Mouse (Mus musculus) mouse embryonic stem cell (cell line): ENCODE results near the gene Efemp1.

ENCODE experiments used
- in situ Hi-C, 2 experiments: fragments of 300-500 bp; cut with MboI; formaldehyde crosslinking; loops; 1 replicate in 1 of 2; 3 replicates in 1 of 2; pipeline ENCODE4 v1.14.3; 2019 to 2020; ENCODE audit warnings: low sequenced_read_pairs in 2 of 2, low pct_unique_long_range_greater_than_20kb in 1 of 2, mixed read lengths in 1 of 2; ENCODE audit not compliant: unreplicated experiment in 1 of 2

The Efemp1 gene

GRCm38 (mm10) chr11:28853102-28853800 is at the start of gene Efemp1:
Efemp1 (plus strand) TSS chr11:28853204.
- in situ Hi-C loops: no loop called here

DNA sequence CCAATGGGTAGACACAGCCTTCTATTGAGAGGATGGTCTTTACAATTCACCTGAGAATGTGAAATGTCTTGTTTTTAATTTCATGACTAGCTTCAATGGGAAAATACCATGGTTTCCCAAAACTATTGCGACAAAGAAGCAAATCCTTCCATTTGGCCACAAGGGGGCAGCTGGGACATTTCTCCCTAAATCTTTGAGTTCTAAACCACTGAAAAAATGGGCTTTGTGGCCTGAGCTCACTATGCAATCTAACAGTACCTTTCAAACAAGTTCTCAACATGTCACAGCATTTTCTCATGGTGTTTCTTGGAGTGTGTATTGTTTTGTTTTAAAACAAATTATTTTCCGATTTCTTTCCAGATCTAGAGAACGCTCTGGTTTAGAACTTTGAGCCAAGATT is 44.3 kb upstream of the Efemp1 start:
- in situ Hi-C loops: loop anchor here (25.0 kb wide), 2 partner anchors 196 to 279 kb away; no protein-coding TSS in a partner anchor

DNA sequence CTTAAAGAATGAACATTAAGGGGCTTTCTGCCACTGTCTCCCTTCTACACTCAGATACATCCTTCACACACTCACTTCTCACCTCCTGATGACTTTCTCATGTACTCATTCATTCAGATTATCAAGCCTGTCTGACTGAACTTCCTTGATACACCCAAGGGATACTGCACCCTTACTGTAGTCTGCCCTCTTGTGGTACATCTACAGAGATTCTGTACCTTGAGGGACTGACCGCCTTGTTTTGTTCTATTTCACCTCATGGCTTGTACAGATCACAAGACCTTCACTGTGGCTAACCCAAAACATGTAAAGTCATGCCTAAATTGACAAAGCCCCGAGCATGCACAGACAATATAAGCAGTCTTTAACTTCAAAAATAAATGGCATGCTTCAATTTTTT is 41.1 kb upstream of the Efemp1 start:
- in situ Hi-C loops: loop anchor here (25.0 kb wide), 2 partner anchors 200 to 275 kb away; no protein-coding TSS in a partner anchor

DNA sequence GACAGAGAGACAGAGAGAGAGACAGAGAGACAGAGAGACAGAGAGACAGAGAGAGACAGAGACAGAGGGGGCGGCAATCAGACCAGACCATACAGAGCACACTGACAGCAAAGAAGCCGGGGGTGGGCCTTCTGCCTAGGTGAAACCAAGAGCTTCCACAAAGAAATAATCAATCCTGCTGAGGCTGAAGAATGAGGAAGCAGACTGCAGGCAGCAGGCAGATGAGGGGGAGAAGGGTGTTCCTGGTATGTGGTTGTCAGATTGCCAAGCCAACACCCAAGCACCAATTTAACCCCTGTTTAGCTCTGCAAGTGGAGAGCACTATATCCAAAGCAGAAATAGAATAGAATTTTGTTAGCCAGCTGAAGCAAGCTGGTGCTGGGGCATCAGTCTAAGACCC is 40.4 kb upstream of the Efemp1 start:
- in situ Hi-C loops: loop anchor here (25.0 kb wide), 2 partner anchors 200 to 275 kb away; no protein-coding TSS in a partner anchor

DNA sequence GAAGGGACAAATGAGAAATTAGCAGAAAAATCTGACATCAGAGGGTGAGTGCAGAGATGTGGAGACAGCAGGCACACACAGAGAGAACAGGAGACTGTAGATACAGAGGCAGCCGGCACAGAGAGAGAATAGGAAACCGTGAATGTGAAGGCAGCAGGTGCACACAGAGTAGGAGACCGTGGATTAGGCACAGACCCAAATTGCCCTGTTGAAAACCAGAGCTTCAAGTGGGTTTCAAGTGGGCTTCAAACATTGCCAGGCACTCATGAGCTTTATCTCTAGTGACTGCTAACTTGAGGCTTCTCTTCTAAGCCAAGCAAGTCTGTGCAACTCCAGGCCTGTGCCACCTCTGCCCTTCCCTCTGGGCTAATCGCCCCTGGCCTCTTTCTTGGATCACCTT is 35.6 kb upstream of the Efemp1 start:
- in situ Hi-C loops: loop anchor here (25.0 kb wide), 2 partner anchors 205 to 270 kb away; no protein-coding TSS in a partner anchor

DNA sequence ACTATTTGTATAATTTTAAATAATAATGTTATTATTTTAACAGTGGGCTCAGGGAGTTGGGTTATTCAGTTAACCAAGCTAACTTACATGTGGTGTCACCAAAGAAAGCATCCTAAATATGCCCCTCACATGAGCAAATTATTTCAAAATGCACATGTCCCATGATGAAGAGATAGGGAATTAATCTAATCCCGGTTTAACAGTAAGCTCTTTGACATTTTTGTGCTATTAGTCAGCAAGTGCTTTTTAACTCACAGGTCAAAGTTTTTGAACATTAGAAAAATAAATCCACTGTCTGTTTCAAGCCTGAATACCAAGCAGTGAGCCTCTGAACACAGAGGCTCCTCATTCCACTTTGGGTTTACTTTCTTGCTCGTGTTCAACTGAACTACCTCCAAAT is 26.1 kb upstream of the Efemp1 start:
- in situ Hi-C loops: no loop called here

GRCm38 (mm10) chr11:28833809-28834208 is 19.2 kb upstream of the Efemp1 start:
- in situ Hi-C loops: no loop called here

GRCm38 (mm10) chr11:28835141-28835540 is 17.9 kb upstream of the Efemp1 start:
- in situ Hi-C loops: no loop called here

- in situ Hi-C loops: no loop called here
Observed at GRCm38 (mm10) chr11:28849841-28850240, 3.2 kb upstream of the Efemp1 start.

DNA sequence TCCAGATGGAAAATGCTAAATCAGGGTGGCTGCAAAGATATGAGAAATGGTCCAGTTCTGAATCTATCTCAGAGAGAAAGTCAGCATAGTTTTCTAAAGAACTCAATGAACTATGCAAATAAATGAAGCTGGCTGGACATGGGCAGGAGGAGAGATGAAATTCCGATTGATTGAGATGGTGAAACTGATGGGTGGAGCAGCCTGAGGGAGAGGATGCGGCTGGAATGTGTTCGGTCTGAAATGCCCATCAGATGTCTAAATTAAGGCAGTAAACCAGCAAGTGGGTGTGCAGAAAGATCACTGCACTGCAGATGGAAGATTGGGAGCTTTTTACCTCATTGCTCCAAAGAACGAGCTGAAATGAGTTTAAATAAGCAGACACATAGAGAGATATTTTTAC is 1.4 kb upstream of the Efemp1 start:
- in situ Hi-C loops: no loop called here

GRCm38 (mm10) chr11:28852361-28852919 is 564 bp upstream of the Efemp1 start:
- in situ Hi-C loops: no loop called here

- in situ Hi-C loops: no loop called here
Observed at GRCm38 (mm10) chr11:28859125-28859524, 6.1 kb downstream of the Efemp1 start.

DNA sequence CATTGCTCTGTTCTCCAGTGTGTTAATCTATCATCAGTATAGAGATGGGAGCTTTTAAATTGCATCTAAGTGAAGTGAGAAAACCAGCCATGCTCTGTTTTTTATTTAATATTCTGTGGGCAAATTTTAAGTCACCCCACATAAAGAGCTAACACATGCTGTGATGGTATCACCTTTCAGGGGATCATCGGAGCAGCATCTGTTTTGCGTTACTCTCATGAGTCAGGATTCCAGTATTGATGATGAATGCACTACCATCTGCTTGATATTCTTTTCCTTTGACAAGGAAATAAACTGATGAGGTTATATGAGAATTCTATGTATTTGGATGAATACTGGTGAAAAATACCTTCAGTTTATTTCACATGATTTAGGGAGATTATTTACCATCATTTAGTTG is 16.1 kb downstream of the Efemp1 start:
- in situ Hi-C loops: no loop called here

DNA sequence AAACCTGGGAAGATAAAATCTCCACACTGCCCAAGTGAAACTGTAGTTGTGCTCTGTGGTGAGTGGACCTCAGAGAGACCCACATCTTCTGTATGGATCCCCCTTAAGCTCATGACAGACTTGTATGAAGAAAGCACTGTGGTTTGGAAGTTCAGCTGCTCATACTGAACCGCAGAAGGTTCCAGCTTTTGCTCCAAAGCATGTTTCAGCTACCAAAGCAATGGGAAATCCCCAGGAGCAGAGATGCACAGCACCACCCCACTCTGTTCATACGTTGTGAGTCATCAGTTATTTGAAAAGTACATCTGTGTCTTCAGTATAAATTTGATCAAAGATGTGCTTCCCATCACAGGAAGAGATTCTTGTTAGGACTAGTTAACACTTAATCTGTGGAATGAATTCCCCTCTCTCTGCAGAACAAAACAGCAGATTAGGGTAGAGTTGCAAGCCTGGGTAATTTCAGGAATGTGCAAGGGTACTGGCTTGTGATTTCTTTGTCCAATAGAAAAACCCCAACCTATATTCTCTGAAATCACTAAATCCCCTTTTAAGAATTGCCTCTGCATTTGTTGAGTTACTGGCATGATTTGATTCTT is 28.5 kb downstream of the Efemp1 start:
- in situ Hi-C loops: no loop called here

- in situ Hi-C loops: no loop called here
Observed at GRCm38 (mm10) chr11:28883106-28883505, 30.1 kb downstream of the Efemp1 start.

DNA sequence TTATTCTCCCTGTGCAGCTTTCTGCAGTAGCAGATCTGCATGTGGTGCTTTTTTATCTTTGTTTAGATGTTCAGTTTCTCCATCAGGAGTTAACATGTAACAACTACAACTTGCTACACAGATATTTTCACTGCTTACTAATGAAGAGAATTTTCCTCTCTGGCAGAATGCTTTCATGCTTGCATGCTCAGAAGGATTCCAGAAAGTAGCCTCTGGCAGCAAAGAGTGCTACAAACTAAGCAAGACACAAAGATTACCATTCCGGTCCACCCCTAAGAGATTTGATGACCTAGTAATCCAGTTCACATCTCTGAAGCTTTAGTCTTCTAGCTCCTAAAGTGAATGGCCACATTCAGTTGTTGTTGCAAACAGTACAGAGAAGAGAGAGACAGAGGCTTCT is 36.5 kb downstream of the Efemp1 start:
- in situ Hi-C loops: no loop called here

- in situ Hi-C loops: no loop called here
Observed at GRCm38 (mm10) chr11:28891515-28891914, 38.5 kb downstream of the Efemp1 start.

GRCm38 (mm10) chr11:28899420-28899819 is 46.4 kb downstream of the Efemp1 start:
- in situ Hi-C loops: no loop called here

DNA sequence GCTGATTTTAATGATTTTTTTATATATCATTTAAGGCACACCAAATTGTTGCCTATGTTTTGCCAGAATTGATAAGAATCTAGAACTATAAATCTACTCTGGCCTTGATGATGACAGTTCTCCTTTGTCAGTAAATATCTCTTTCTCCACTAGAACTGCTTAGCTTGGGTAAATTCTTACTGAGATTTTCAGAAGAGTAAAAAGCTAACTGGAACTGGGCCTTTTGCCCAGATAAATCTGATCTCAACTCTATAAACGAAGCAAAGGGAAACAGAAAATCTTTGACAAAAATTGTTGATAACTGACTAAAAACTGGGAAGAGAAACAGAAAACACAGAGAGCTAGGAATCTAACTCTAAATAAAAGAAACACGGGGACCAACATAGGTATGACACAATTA is 51.6 kb downstream of the Efemp1 start:
- in situ Hi-C loops: no loop called here

DNA sequence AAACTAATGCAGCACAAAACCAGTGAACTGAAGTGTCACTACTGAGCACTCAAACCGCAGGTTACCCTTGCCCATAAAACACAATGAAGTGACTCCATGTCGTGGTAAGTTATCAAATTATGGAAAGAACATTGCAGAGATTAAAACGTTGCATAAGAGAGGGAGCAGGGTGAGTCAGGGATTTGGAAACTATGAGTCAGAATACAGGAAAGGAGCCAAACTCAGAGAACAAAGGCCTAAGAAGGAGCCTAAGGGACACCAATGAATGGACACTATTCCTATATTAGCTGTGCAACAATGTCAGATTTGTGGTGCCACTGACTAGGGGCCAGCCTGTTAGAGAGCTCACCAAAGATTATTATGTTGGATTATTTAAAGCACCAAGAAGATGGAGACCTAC is 53.3 kb downstream of the Efemp1 start:
- in situ Hi-C loops: no loop called here
